Mouse (Mus musculus) heart, adult 2 months (tissue): Measurements from ENCODE around the gene Pom121. TPM values are rescaled to one million over a fixed set of nuclear protein-coding genes. Genes with fewer than 3 reads are reported as not detected.
A peak's percentile ranks its signal among the peaks of the same experiment; 100 is the strongest.

Experiments used
- DNase-seq, 2 experiments: peaks; one replicate each; pipeline ENCODE4 v3.0.0; 2021
- H3K27ac ChIP-seq: fragments of 200-600 bp; 2 replicates; pipeline ENCODE4 v1.8.1; 2022
- H3K27me3 ChIP-seq: fragments of 200-500 bp; 2 replicates; pipeline ENCODE4 v1.6.1; 2012; ENCODE audit warnings: mild to moderate bottlenecking, low read length, inconsistent platforms, mixed read lengths; ENCODE audit not compliant: control insufficient read depth, insufficient read depth
- H3K36me3 ChIP-seq: fragments of 200-500 bp; 2 replicates; pipeline ENCODE4 v1.6.1; 2012; ENCODE audit warnings: low read length, inconsistent platforms; ENCODE audit not compliant: control insufficient read depth, insufficient read depth
- H3K4me1 ChIP-seq: fragments of 200-500 bp; 2 replicates; pipeline ENCODE4 v1.6.1; 2011; ENCODE audit warnings: low read length; ENCODE audit not compliant: control insufficient read depth, insufficient read depth
- H3K4me3 ChIP-seq: fragments of 200-600 bp; 2 replicates; pipeline ENCODE4 v1.8.1; 2022
- H3K79me2 ChIP-seq: fragments of 200-500 bp; replicated peaks from 2 replicates; pipeline ENCODE4 v1.6.1; 2012; ENCODE audit warnings: mild to moderate bottlenecking, inconsistent platforms, low read length, moderate library complexity, mixed read lengths; ENCODE audit not compliant: control insufficient read depth, insufficient read depth
- H3K9ac ChIP-seq: fragments of 200-500 bp; 2 replicates; pipeline ENCODE4 v1.6.1; 2012; ENCODE audit warnings: low read depth, mild to moderate bottlenecking, control low read depth, inconsistent platforms, low read length, mixed read lengths
- CTCF ChIP-seq: fragments of 200-600 bp; IDR thresholded peaks from 2 replicates; pipeline ENCODE4 v1.8.1; 2022; ENCODE audit warnings: antibody characterized with exemption, mild to moderate bottlenecking, moderate library complexity
- EP300 ChIP-seq: fragments of 200-500 bp; IDR thresholded peaks from 2 replicates; pipeline ENCODE4 v1.6.1; 2011; ENCODE audit warnings: low read depth, low read length, control low read depth; ENCODE audit not compliant: insufficient read depth
- POLR2A ChIP-seq: fragments of 200-500 bp; IDR thresholded peaks from 2 replicates; pipeline ENCODE4 v1.6.1; 2011; ENCODE audit warnings: mild to moderate bottlenecking, low read depth, low read length, control low read depth; ENCODE audit not compliant: insufficient read depth
- WGBS: fragments of 180-500 bp; shearing (Covaris S2); methylation state at CpG from one replicate; pipeline ENCODE4 v1.1.7; 2018; 5-methylcytosine and 5-hydroxymethylcytosine counted together
- intact Hi-C: fragments of 180-260 bp; cut with DNase I; formaldehyde crosslinking; loops from one replicate; pipeline ENCODE4 v1.15.1; 2025
- microRNA-seq, 2 experiments: library from miRNA; unstranded; fragments of <30 nt; microRNA quantifications; one replicate each; pipeline ENCODE4 v1.2.0; 2021
- polyA plus RNA-seq: library from polyadenylated mRNA; depleted of rRNA; stranded (reverse); fragments of >200 nt; gene quantifications from 2 replicates; pipeline ENCODE4 v1.2.3, GENCODE M21; 2012; rRNA removed
- total RNA-seq, 2 experiments: library from RNA; stranded (reverse); gene quantifications; 2 replicates each; pipeline ENCODE4 v1.2.3; 2021

Gene Pom121
- total and polyA plus RNA-seq, 3 experiments: 11.3 to 13.1 (median 12.3) TPM

DNA sequence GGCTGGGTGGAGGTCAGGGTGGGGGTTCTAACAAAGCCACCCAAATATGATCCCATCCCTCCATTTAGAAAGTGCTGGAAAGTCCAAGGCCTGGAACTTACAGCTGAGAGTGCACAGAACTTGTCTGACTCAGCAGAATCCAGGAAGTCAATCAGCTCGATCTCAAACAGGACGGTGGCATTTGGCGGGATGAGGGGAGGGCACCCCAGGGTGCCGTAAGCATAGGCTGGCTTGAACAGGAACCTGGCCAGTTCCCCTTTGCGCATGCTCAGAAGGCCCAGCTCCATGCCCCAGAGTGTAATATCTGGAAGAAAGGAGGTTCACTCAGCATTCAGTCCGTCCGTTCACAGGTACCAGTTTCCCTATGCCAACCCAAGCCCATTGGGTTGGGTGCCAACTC, 48.4 kb downstream of the Pom121 start:
- DNase-seq: no peak
- H3K79me2 ChIP-seq: no peaks in the 10 kb centered on the region
- TF ChIP-seq CTCF: no peak
- no peak for TF ChIP-seq POLR2A
- no peak for TF ChIP-seq EP300
- H3K36me3 ChIP-seq: no peaks in the 10 kb centered on the region
- H3K9ac ChIP-seq: no peak overlapping the region
- H3K4me3 ChIP-seq: no peak overlapping the region
- WGBS: 61% methylated on average over 7 of the region's 7 CpGs
- H3K27ac ChIP-seq: no peak overlapping the region
- intact Hi-C loops: no loop called here
- no peaks in the 10 kb centered on the region for H3K27me3 ChIP-seq
- no peaks in the 10 kb centered on the region for H3K4me1 ChIP-seq

GRCm38 (mm10) chr5:135337575-135337974, 56.8 kb downstream of the Pom121 start:
- Histone ChIP-seq H3K27me3 (no peaks in the 10 kb centered on the region), H3K4me3 (no peak overlapping the region), H3K9ac (no peak overlapping the region), H3K4me1 (no peaks in the 10 kb centered on the region), H3K79me2 (no peaks in the 10 kb centered on the region), H3K27ac (no peak overlapping the region), H3K36me3 (no peaks in the 10 kb centered on the region)
- DNase-seq: no peak
- 32% methylated on average over 3 of the region's 3 CpGs for WGBS
- peak; percentile 53 for TF ChIP-seq CTCF
- TF ChIP-seq EP300: no peak
- TF ChIP-seq POLR2A: no peak
- intact Hi-C loops: loop anchor here (5.0 kb wide), 1 partner anchor 100 kb away; no protein-coding TSS in a partner anchor

GRCm38 (mm10) chr5:135331161-135331560, 63.2 kb downstream of the Pom121 start:
- Histone ChIP-seq H3K9ac (no peak overlapping the region), H3K27ac (no peak overlapping the region), H3K4me3 (no peak overlapping the region), H3K27me3 (no peaks in the 10 kb centered on the region), H3K79me2 (no peaks in the 10 kb centered on the region), H3K4me1 (no peaks in the 10 kb centered on the region), H3K36me3 (no peaks in the 10 kb centered on the region)
- TF ChIP-seq POLR2A: no peak
- no peak for TF ChIP-seq CTCF
- no peak for TF ChIP-seq EP300
- intact Hi-C loops: no loop called here
- no peak for DNase-seq
- 75% methylated on average over 6 of the region's 6 CpGs for WGBS

DNA sequence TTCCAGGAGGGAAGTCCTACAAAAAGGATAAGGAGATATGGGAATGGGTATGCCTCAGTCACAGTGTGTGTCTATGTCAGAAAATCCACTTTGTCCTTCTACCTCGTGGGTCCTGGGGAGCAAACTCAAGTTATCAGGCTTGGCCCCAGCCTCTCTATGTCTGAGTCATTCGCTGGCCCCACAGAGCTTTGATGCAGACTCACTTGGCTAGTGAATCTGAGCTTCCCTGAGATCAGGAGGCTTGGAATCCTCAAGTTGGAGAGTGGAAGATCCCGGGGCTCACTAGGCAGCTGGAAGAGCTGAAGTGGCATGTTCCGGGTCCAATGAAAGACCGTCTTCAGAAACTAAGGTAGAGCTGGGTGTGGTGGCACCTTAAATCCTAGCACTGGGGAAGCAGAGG, 64.1 kb downstream of the Pom121 start:
- DNase-seq: no peak
- H3K9ac ChIP-seq: no peak overlapping the region
- TF ChIP-seq EP300: no peak
- TF ChIP-seq CTCF: no peak
- TF ChIP-seq POLR2A: no peak
- H3K36me3 ChIP-seq: no peaks in the 10 kb centered on the region
- no peaks in the 10 kb centered on the region for H3K27me3 ChIP-seq
- intact Hi-C loops: no loop called here
- no peaks in the 10 kb centered on the region for H3K4me1 ChIP-seq
- no peaks in the 10 kb centered on the region for H3K79me2 ChIP-seq
- H3K27ac ChIP-seq: no peak overlapping the region
- no peak overlapping the region for H3K4me3 ChIP-seq
- WGBS: 77% methylated on average over 5 of the region's 5 CpGs

GRCm38 (mm10) chr5:135329471-135329870, 64.9 kb downstream of the Pom121 start:
- intact Hi-C loops: no loop called here
- no peak overlapping the region for H3K27ac ChIP-seq
- no peaks in the 10 kb centered on the region for H3K4me1 ChIP-seq
- no peaks in the 10 kb centered on the region for H3K79me2 ChIP-seq
- no peak for DNase-seq
- no peak overlapping the region for H3K4me3 ChIP-seq
- TF ChIP-seq POLR2A (no peak), CTCF (no peak), EP300 (no peak)
- WGBS: 74% methylated on average over 4 of the region's 4 CpGs
- no peak overlapping the region for H3K9ac ChIP-seq
- no peaks in the 10 kb centered on the region for H3K27me3 ChIP-seq
- H3K36me3 ChIP-seq: no peaks in the 10 kb centered on the region

Small RNA genes lying within 50 kb of the gene (microRNA-seq; reads per million reads assigned to microRNA genes)
- 0 to 0.77 reads per million in 2 experiments for gene Mir7033

Other genes with a start within 250 kb of the Pom121 start
- gene Tbl2, start 244.9 kb downstream of the Pom121 start, total RNA-seq: 10 to 100 TPM in 1 of 2 experiments, 1 to 10 TPM in 1; 9.9 to 10.6 TPM
- gene Tbl2, start 244.9 kb downstream of the Pom121 start, polyA plus RNA-seq: 5.8 and 8.8 TPM in 2 replicates
- 10 to 100 TPM; 40.3 to 44.1 TPM for gene Bcl7b, start 226.3 kb downstream of the Pom121 start, total RNA-seq
- gene Bcl7b, start 226.3 kb downstream of the Pom121 start, polyA plus RNA-seq: 37.5 and 37.6 TPM in 2 replicates
- 10 to 100 TPM; 42.3 to 46.1 TPM for gene Baz1b, start 207.3 kb downstream of the Pom121 start, total RNA-seq
- 13.9 and 20.8 TPM in 2 replicates for gene Baz1b, start 207.3 kb downstream of the Pom121 start, polyA plus RNA-seq
- gene Fzd9, start 143.3 kb downstream of the Pom121 start, total RNA-seq: 1 to 10 TPM in 1 of 2 experiments, under 1 TPM in 1; 0.78 to 1.3 TPM
- gene Fzd9, start 143.3 kb downstream of the Pom121 start, polyA plus RNA-seq: 1.8 TPM in 2 replicates
- gene Fkbp6, start 44.5 kb downstream of the Pom121 start, total RNA-seq: under 1 TPM; 0.31 to 0.41 TPM
- 0.26 TPM in 1 of 2 replicates, not detected in the other for gene Fkbp6, start 44.5 kb downstream of the Pom121 start, polyA plus RNA-seq
- gene Trim50, start 41.3 kb downstream of the Pom121 start, total RNA-seq: under 1 TPM; 0.11 to 0.18 TPM
- not detected in 2 replicates for gene Trim50, start 41.3 kb downstream of the Pom121 start, polyA plus RNA-seq
- gene Nsun5, start 24.6 kb downstream of the Pom121 start, total RNA-seq: 10 to 100 TPM; 14.1 to 18.3 TPM
- 21.6 and 25.4 TPM in 2 replicates for gene Nsun5, start 24.6 kb downstream of the Pom121 start, polyA plus RNA-seq
- gene Hip1, start 150.6 kb upstream of the Pom121 start, total RNA-seq: 10 to 100 TPM; 25.0 to 29.6 TPM
- gene Hip1, start 150.6 kb upstream of the Pom121 start, polyA plus RNA-seq: 22.2 and 34.4 TPM in 2 replicates
- not detected for gene Ccl26, start 169.0 kb upstream of the Pom121 start, total RNA-seq
- not detected in 2 replicates for gene Ccl26, start 169.0 kb upstream of the Pom121 start, polyA plus RNA-seq
- 1 to 10 TPM; 2.6 TPM for gene Ccl24, start 178.5 kb upstream of the Pom121 start, total RNA-seq
- gene Ccl24, start 178.5 kb upstream of the Pom121 start, polyA plus RNA-seq: 3.2 and 4.3 TPM in 2 replicates
- gene Rhbdd2, start 238.1 kb upstream of the Pom121 start, total RNA-seq: 10 to 100 TPM; 18.2 to 23.9 TPM
- gene Rhbdd2, start 238.1 kb upstream of the Pom121 start, polyA plus RNA-seq: 23.0 and 27.6 TPM in 2 replicates